Mouse (Mus musculus) forebrain, postnatal 0 days (tissue): Measurements from ENCODE around the gene Ntrk3. TPM values are rescaled to one million over a fixed set of nuclear protein-coding genes. Genes with fewer than 3 reads are reported as not detected.

ENCODE experiments used
- ATAC-seq: fragments of 200-750 bp; cut with Nextera tagmentation; 2 replicates; pipeline ENCODE4 v1.8.0; 2017; ENCODE audit warnings: mild to moderate bottlenecking, moderate library complexity
- DNase-seq: peaks from one replicate; pipeline ENCODE4 v3.0.0-alpha.2; 2015
- H3K27ac ChIP-seq: fragments of 300-500 bp; sonication (generic); 2 replicates; pipeline ENCODE4 v1.5.1; 2014; ENCODE audit warnings: low read depth, mild to moderate bottlenecking, antibody characterized with exemption, low read length, moderate library complexity, mixed read lengths
- H3K27me3 ChIP-seq: fragments of 300-500 bp; sonication (generic); 2 replicates; pipeline ENCODE4 v1.6.1; 2014; ENCODE audit warnings: mild to moderate bottlenecking, low read length, mixed read lengths; ENCODE audit not compliant: insufficient read depth
- H3K36me3 ChIP-seq: fragments of 300-500 bp; sonication (generic); 2 replicates; pipeline ENCODE4 v1.6.1; 2014; ENCODE audit warnings: mild to moderate bottlenecking, moderate library complexity; ENCODE audit not compliant: insufficient read depth
- H3K4me1 ChIP-seq: fragments of 300-500 bp; sonication (generic); 2 replicates; pipeline ENCODE4 v1.6.1; 2014; ENCODE audit warnings: antibody characterized with exemption; ENCODE audit not compliant: insufficient read depth
- H3K4me2 ChIP-seq: fragments of 300-500 bp; sonication (generic); 2 replicates; pipeline ENCODE4 v1.6.1; 2014; ENCODE audit warnings: low read depth, mild to moderate bottlenecking, moderate library complexity
- H3K4me3 ChIP-seq: fragments of 300-500 bp; sonication (generic); 2 replicates; pipeline ENCODE4 v1.5.1; 2014; ENCODE audit warnings: low read depth, low read length, mixed read lengths
- H3K9ac ChIP-seq: fragments of 300-500 bp; sonication (generic); 2 replicates; pipeline ENCODE4 v1.6.1; 2014; ENCODE audit warnings: mild to moderate bottlenecking
- H3K9me3 ChIP-seq: fragments of 300-500 bp; sonication (generic); 2 replicates; pipeline ENCODE4 v1.6.1; 2016; ENCODE audit warnings: low read length
- CTCF ChIP-seq: sonication (generic); IDR thresholded peaks from 2 replicates; pipeline ENCODE4 v1.5.1; 2016; ENCODE audit warnings: antibody characterized with exemption, control low read depth, low read depth
- WGBS: fragments of 180-500 bp; shearing (Covaris S2); extraction: QIAGEN DNeasy Blood & Tissue Kit; methylation state at CpG from one replicate; pipeline ENCODE4 v1.1.7; 2014; 5-methylcytosine and 5-hydroxymethylcytosine counted together
- polyA plus RNA-seq: library from polyadenylated mRNA; unstranded; fragments of >200 nt; fragmentation: Nextera tagmentation; extraction: Ambion mirVana; gene quantifications from 2 replicates; pipeline ENCODE4 v1.2.1, GENCODE M21; 2015
- total RNA-seq: library from RNA; depleted of rRNA; stranded (reverse); fragments of >200 nt; gene quantifications from 2 replicates; pipeline ENCODE4 v1.2.3, GENCODE M21; 2014

Gene Ntrk3
- total and polyA plus RNA-seq, 2 experiments from 2014 or later = 28.5 to 90.1 TPM

- DNase-seq = no peak
- H3K9me3 ChIP-seq = no peaks in the 10 kb centered on the region
- no peak for TF ChIP-seq CTCF
- no peak for ATAC-seq
- H3K4me2 ChIP-seq = peak overlapping the region; percentile 81
- H3K9ac ChIP-seq = peak overlapping the region; percentile 84
- WGBS = 7% methylated on average over 3 of the region's 3 CpGs
- no peaks in the 10 kb centered on the region for H3K27me3 ChIP-seq
- peak overlapping the region; percentile 79 for H3K4me3 ChIP-seq
- peaks cover 25% of the 10 kb centered on the region; the same call in 1 of the 2 replicates for H3K4me1 ChIP-seq
- H3K27ac ChIP-seq = peak overlapping the region; percentile 93; the same call in 1 of the 2 replicates
- no peaks in the 10 kb centered on the region for H3K36me3 ChIP-seq
These were observed 162.3 kb downstream of the Ntrk3 start for GRCm38 (mm10) chr7:78575556-78575955.

DNA sequence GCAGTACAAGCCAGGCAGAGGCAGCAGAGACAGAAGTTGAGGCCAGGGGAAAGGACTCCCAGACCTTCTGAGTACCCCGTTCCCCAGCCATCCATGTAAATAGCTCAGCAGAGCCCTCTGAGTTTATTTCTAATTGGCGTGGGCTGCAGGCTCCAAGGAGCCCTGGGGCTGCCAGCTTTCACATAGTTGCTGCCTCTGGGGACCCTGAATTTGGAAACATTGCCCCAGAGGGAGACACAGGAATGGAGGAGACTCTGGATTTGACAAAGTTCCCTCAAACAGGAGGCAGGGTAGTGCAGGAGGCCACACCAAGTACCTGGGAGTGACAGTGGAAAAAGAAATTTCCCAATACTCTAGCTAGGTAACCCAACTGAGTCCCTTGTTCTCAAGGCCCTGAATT, 166.6 kb downstream of the Ntrk3 start:
- Histone ChIP-seq H3K4me3 (no peak overlapping the region), H3K27me3 (no peaks in the 10 kb centered on the region), H3K9me3 (no peaks in the 10 kb centered on the region), H3K4me1 (peaks cover 25% of the 10 kb centered on the region; the same call in 1 of the 2 replicates), H3K36me3 (no peaks in the 10 kb centered on the region), H3K4me2 (no peak overlapping the region), H3K9ac (no peak overlapping the region), H3K27ac (no peak overlapping the region)
- WGBS = 66% methylated on average over 2 of the region's 2 CpGs
- no peak for TF ChIP-seq CTCF
- ATAC-seq (no peak), DNase-seq (no peak)

GRCm38 (mm10) chr7:78569255-78569618, 168.6 kb downstream of the Ntrk3 start:
- no peak overlapping the region for H3K9ac ChIP-seq
- TF ChIP-seq CTCF = no peak
- ATAC-seq = no peak

DNA sequence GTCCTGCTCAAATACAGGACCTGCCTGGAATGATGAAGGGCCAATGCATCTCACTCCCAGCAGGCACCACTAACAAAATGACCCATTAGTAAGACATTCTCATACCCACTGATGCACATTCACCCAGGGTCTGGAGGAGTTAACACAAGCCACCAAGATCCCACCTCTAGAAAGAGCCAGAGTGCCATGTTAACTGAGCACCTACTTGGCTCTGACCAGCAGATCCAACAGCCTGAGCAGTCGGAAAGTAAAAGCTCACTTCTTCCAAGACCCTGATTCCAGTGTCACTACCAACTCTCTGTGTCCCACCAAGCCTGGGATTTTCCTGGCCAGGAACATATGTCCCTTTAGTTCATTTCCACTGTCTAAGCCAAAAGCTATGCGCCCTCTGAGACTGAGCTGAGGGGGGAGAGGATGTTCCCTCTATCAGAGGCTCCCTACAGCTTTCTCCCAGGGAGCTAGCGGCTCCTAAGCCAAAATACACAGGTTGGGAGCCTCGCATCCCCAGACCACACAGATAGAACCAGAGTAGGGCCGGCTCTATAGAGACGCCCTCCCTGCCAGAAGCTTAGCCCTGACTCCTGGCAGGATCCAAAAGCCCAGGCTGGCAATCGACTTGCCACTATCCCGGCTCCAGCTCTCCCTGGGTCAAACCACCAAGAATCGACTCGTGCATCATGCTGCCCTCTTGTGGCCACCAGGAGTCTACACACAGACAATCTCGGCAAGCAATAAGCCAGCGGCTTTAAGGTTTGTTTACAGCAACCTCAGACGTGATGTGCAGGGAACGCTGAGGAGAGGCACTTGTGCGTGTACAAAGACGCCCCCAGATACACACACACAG, 169.2 kb downstream of the Ntrk3 start:
- no peaks in the 10 kb centered on the region for H3K9me3 ChIP-seq
- ATAC-seq (peak; percentile 77), DNase-seq (peak; percentile 86)
- no peaks in the 10 kb centered on the region for H3K36me3 ChIP-seq
- no peaks in the 10 kb centered on the region for H3K27me3 ChIP-seq
- no peak overlapping the region for H3K27ac ChIP-seq
- peak overlapping the region; percentile 42 for H3K4me2 ChIP-seq
- WGBS = 13% methylated on average over 16 of the region's 16 CpGs
- 0 out of 2 replicates have a peak overlapping the region, but pooled peaks have one; percentile 16 for H3K4me3 ChIP-seq
- peaks cover 16% of the 10 kb centered on the region; the same call in 1 of the 2 replicates for H3K4me1 ChIP-seq
- 0 out of 2 replicates have a peak overlapping the region, but pooled peaks have one; percentile 14 for H3K9ac ChIP-seq
- TF ChIP-seq CTCF = peak; percentile 92

More at GRCm38 (mm10) chr7:78569255-78569618, 168.6 kb downstream of the Ntrk3 start:
- peaks cover 19% of the 10 kb centered on the region; the same call in 1 of the 2 replicates for H3K4me1 ChIP-seq
- no peaks in the 10 kb centered on the region for H3K27me3 ChIP-seq
- H3K27ac ChIP-seq = no peak overlapping the region
- peak overlapping the region; percentile 42 for H3K4me2 ChIP-seq
- H3K36me3 ChIP-seq = no peaks in the 10 kb centered on the region
- DNase-seq = no peak
- 0 out of 2 replicates have a peak overlapping the region, but pooled peaks have one; percentile 16 for H3K4me3 ChIP-seq
- H3K9me3 ChIP-seq = no peaks in the 10 kb centered on the region
- 6% methylated on average over 5 of the region's 5 CpGs for WGBS

DNA sequence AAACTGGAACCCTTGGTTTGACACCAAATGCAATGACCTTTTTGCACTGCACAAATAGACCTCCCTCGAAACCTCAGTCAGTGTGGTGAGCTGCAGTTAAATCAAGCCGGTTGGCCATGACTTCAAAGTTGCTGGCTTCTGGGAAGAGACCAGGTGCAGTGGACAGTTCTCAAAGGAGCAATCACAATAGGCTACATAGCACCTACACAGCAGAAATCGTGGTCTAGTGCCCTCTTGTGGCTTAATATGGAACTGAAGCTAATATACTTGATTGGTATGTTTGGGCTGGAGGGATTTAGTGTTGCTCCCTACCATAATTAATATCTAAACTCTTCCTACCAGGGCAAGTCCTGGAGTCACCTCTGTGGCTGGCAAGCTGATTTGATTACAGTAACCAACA, 171.2 kb downstream of the Ntrk3 start:
- 54% methylated on average over 3 of the region's 3 CpGs for WGBS
- DNase-seq (peak; percentile 60), ATAC-seq (no peak)
- no peaks in the 10 kb centered on the region for H3K9me3 ChIP-seq
- no peaks in the 10 kb centered on the region for H3K36me3 ChIP-seq
- H3K4me1 ChIP-seq = peaks cover 7% of the 10 kb centered on the region; the same call in 1 of the 2 replicates
- peak; percentile 75 for TF ChIP-seq CTCF
- H3K4me2 ChIP-seq = no peak overlapping the region
- H3K4me3 ChIP-seq = no peak overlapping the region
- no peaks in the 10 kb centered on the region for H3K27me3 ChIP-seq
- H3K27ac ChIP-seq = no peak overlapping the region
- no peak overlapping the region for H3K9ac ChIP-seq

DNA sequence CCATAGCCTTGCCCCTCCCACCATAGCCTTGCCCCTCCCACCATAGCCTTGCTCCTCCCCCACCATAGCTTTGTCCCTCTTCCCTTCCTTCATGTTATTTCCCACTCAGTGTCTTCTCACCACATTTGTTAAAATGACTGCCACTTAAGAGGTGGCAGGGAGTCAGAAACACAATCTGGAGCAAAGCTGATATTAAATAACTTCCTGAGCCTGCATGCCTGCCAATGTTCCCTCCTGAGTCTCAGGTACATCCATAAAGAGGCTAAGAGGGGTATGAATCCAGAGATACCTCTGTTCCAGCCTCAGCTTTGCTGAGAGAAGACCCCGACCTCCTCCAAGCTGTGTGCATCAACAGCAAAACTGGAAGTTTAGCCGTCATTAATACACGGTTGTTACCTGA, 172.4 kb downstream of the Ntrk3 start:
- DNase-seq (no peak), ATAC-seq (no peak)
- WGBS = 93% methylated on average over 3 of the region's 3 CpGs
- H3K27ac ChIP-seq = no peak overlapping the region
- no peak for TF ChIP-seq CTCF
- H3K4me1 ChIP-seq = no peaks in the 10 kb centered on the region; the same call in 1 of the 2 replicates
- H3K4me3 ChIP-seq = no peak overlapping the region
- no peaks in the 10 kb centered on the region for H3K36me3 ChIP-seq
- no peaks in the 10 kb centered on the region for H3K27me3 ChIP-seq
- no peak overlapping the region for H3K4me2 ChIP-seq
- H3K9ac ChIP-seq = no peak overlapping the region
- H3K9me3 ChIP-seq = no peaks in the 10 kb centered on the region

- DNase-seq (no peak), ATAC-seq (no peak)
- Histone ChIP-seq H3K4me1 (no peaks in the 10 kb centered on the region), H3K4me2 (no peak overlapping the region), H3K27me3 (no peaks in the 10 kb centered on the region), H3K9ac (no peak overlapping the region), H3K36me3 (no peaks in the 10 kb centered on the region), H3K9me3 (no peaks in the 10 kb centered on the region), H3K4me3 (no peak overlapping the region), H3K27ac (no peak overlapping the region)
- WGBS = 88% methylated on average over 5 of the region's 5 CpGs
- TF ChIP-seq CTCF = no peak
These were observed 179.3 kb downstream of the Ntrk3 start for GRCm38 (mm10) chr7:78558503-78558902.
